Mouse (Mus musculus) G1E-ER4 (cell line): ENCODE results near the gene Tmem91. TPM values are rescaled to one million over a fixed set of nuclear protein-coding genes. Genes with fewer than 3 reads are reported as not detected.

Experiments used
- GATA1 ChIP-seq: IDR thresholded peaks from one replicate; pipeline ENCODE4 v1.8.0; 2012; ENCODE audit warnings: low read length, inconsistent platforms
- polyA plus RNA-seq: library from polyadenylated mRNA; stranded (reverse); fragments of >175 nt; gene quantifications from 2 replicates; pipeline ENCODE4 v1.2.3, GENCODE M21; 2012

The Tmem91 gene
- 2.8 and 3.6 TPM in 2 replicates for polyA plus RNA-seq

DNA sequence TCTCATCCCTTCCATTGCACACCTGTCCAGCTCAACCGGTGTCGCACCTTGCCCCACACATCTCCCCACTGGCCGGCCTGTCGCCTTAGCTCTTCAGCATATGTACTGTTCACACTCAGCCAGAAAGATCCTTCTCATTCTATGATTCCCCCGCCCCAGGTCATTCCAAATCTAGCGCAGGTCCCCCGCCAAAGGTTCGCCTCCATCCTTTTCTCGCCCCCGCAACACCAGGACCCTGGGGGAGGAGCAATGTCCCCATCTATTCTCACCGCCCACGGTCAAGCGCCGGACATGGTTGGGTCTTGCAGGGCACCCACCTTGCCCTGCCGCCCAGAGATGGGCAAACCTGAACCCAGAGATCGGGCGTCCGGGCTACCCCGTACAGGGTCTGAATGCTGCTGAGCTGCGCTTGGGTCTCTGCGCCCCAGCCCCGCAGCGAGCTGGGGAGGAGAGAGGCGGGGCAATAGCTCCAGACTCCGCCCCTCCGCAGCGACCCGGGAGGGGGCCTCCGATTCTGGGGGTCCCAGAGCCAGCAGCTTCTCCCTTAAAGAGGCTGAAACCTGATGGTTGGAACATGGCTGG is at the start of gene Tmem91:
Gene Tmem91, minus strand, starts transcription at position 448 of the 582 bp plus-strand sequence.
- no peak for TF ChIP-seq GATA1

DNA sequence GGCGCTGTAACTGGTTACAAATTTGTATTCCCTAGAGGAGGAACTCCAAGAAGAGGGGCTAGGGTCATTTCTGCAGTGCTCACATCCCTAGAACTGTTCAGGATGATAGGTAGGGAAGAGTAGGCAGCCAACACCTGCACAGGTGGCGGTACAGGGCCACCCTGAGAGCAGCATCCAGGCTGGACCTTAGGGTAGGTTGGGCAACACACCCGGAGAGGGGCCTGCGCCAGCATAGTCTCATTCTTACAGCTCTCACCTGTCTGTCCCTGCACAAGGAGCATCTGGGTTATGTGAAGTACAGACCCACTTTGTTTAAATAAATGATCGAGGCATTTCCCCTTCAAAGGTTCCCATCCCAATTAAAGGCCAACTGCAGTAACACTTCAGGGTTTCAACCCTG is 45.8 kb upstream of the Tmem91 start:
- no peak for TF ChIP-seq GATA1

DNA sequence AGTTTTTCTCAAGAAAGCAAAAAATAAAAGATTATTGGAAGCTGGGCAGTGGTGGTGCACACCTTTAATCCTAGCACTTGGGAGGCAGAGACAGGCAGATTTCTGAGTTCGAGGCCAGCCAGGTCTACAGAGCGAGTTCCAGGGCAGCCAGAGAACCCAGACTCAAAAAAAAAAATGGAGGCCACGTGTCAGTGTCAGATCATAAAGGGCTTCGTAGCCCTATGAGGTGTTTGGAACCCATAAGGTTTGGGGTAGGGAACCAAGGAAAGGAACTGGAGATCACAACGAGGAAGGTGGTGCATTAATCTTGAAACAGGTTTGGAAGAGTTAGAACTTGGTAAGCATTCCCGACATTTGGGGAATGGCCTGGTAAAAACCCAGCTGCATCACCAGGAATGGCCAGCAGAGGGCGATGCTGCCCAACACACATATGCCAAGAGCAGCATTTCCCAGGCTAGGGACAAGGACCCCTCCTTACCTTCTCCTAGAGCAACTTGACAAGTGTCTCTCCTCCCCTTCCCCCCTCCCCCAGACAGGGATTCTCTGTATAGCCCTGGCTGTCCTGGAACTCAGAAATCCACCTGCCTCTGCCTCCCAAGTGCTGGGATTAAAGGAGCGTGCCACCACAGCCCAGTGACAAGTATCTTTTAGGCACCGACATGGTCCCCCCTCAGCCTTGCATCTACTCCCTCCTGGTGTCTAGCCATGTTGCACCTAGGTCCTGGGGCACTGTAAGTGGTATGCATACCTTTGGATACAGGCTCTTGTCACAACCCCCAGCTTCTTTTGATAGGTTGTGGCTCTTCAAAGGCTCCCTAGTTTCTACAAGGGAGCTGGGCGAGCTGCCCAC is 45.0 kb upstream of the Tmem91 start:
- no peak for TF ChIP-seq GATA1

DNA sequence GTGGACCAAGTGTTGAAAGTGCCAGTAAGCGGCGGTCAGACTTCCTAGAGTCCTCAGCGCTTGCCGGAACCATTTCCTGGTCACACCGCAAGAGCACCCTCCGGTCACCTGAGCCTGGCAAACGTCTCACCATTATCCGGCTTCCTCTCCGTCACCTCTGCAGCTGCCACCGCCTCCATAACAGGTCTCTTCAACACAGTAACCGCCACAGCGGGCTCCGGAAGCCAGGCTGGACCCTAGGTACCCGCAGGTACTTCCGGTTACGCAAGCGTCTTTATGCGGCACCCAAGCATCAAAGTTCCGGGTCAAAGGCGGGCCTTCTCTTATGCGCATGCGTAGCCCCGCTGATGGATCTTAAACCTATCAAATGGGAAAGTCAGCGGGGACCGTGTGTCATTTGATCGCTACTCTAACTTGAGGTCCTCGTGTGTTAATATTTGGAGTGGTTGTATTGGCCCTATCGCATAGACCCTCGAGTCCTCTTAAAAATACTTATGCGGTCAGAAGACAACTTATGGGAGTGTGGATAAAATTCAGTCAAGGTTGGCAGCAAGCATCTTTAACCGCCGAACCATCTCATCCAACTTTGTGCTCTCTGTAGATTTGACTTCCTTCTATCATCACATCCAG is 43.9 kb upstream of the Tmem91 start, which contains the start of gene Ccdc97:
Gene Ccdc97, minus strand, starts transcription at position 301 of the 630 bp plus-strand sequence.
- TF ChIP-seq GATA1 = no peak

DNA sequence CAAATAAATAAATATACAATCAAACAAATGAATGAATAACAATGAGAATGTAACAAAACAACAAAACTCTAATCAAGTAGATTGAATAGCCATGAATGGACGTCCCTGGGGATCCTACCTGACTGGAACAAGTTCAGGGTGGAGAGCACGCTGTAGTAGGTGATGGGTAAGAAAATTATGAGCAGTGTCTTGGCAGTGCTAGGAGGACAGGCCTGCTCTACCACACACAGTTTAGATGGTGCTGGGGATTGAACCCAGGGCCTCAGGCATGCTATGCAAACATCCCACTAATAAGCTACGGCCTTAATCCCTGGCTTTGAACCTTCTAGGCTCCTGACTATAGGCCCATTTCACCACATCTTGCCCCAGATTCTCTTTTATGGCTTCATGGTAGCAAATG is 42.5 kb upstream of the Tmem91 start:
- no peak for TF ChIP-seq GATA1

DNA sequence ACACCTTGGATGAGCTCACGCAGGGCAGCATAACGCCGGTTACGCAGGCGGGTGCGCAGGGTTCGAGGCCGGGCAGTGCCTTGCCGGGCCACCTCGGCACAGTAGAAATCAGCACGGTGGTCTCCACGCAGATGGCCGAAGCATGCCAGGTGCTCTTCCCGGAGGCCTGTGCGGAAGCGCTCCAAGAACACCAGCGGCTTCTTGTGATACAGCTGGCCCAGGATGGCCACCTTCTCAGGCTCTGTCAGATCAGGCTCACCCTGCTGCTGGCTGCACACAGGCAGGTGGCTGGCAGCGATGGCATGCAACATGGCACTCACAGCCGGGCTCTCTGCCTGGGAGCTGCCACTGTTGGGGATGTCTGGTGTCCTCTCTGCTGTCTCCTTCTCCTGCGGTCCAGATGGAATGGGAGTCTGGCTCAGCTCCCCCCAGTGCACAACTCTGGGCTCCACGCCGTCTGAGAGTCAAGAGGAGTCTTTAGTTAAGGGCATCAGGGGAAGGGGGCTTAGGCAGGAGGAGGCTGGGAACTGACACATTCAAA is 40.8 kb upstream of the Tmem91 start:
- TF ChIP-seq GATA1 = no peak

DNA sequence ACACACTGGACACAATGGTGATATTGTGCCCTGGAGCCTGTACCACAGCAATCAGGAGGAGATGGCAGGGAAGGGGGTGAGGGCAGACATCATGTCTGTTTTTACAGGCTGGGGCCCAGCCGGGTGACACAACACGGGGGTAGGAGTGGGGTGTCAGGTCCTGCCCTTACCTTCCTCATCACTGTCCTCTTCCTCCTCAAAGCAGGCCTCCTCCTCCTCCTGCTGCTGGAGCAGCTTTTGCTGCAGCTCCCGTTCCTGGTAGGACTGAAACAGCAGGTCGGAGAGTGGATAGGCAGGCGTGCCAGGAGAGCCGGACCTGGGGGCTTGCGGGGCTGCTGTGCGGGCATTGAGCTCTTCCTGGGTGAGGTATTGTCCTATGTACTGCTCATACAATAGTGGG is 39.6 kb upstream of the Tmem91 start:
- no peak for TF ChIP-seq GATA1

DNA sequence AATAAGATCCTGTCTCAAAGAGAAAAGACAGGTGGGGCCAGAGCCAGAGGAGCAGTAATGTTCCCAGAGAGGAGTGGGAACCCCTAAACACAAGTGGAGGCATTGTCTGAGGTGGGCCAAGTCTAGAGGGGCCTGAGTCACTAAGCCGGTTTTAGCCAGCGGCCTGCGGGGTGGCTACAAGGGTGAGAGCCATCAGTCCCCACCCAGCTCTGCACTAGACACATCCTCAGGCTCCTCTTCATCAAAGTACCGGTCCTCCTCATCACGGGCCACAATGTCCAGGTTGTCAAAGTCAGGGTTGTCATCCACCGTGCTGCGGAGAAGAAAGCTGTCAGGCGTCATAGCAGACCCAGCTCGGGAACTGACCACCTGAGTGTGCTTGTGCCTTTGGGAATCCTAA is 37.8 kb upstream of the Tmem91 start:
- no peak for TF ChIP-seq GATA1

DNA sequence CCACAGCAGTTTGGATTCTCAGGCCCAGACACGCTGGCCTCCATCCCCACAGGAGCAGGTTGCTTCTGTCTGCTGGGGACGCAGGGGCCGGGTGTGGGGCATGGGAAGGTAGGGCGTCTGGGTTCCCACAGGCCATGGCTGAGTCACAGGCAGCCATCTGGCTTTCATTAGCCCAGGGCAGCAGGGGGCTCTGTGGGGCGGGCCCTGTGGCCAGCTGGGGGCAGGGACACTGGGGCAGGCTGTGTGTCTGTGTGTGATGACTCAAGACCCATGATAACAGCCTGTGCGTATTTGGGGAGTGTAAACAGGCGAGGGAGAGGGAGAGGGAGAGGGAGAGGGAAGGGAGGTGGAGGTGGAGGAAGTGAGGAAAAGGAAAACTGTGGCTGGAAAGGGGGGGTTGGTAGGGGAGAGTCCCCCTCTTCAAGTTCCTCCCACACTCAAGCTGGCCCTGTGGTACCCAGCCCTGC is 36.8 kb upstream of the Tmem91 start:
- no peak for TF ChIP-seq GATA1

DNA sequence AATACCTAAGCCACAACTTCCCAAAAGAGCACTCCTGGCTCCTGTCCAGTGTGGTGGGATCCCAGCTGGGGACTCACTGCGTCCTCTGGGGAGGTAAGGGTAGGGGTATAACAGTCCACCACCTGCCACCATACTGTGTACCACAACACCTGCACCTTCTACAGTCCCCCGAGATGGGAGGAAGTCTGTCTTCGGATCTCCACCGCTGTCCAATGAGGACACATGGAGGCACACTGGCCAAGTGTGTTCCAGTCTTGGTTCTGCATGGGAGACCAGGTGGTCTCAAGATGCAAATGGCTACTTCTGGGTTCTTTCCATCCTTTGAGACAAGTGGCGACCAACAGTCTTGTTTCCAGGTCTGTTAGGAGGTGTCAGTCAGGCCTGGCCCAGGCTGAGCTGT is 36.2 kb upstream of the Tmem91 start:
- no peak for TF ChIP-seq GATA1

DNA sequence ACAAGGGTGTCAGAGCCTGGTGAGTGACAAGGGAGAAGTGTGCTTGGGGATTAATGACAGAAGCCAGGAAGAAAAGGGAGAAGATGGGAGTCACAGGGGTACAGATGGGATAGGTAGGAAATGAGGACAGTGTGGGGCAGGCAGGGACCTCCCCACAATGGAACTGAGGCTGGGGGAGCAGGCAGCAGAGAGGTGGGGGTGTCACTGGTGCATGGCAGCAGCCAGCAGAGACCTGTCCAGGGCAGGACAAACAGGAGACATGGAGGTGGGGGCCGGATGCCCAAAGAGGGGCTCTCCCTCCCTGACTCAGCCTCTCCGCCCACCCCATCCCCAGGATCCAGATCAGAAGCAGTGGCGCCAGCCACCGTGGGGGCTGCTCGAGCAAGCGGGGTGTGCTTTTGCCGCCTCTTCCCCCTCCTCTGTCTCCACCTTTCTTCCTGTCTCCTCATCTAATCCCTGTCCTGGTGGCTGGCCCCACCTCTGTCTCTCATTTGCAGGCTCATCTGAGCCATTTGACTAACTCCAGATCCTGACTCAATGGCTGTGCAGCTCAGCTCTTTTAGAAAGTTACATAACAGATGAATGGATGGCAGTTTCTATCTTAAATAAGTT is 35.7 kb upstream of the Tmem91 start:
- TF ChIP-seq GATA1 = no peak

DNA sequence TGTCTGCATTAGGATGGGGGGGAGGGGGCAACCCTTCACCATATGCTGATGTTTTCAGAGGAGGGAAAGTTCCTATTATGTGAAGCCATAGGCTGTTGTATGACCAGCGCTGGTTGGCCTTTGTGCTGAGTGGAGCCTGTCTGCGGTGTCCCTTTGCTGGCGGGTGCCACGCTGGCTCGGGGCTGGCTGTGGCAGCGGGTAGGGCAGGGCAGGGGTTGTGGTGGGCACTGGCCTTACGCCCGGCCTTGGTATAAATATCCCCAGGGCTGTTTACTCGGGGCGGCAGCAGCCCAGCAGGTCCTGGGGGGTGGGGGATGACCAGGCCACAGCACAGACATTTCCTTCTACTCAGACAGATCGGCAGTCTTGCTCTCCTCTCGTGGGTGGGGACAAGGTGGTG is 35.0 kb upstream of the Tmem91 start:
- TF ChIP-seq GATA1 = no peak

DNA sequence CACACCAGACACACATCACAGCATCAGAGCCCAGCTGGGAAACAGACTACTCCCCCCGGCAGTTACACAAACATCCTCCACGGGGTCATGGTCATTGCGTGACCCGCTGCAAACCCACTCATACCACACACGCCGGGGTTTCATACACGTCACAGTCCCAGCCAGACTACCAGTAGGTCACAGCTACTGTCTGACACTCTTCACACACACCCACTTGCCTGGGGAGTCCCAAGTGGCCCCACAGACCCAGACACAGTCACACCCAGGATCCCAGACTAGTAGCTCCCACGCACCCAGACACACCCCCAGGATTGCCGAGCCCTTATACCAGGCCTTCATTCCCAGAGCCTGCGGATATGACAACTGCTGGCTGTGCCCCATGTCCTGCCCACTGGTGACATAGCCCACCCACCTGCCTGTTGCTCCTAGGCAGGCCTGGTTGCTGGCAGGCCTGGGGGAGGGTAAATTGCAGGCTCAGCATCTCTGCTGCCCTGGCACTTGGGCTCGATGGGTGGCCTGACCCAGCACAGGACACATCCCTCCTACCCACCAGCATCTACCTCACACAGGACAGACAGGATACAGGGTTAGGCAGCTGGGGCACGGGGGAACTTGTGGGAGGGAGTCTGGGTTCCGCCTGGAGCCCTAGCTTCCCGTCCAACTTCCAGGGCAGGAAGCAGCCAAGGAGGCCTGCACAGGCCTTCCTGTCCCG is 32.8 kb upstream of the Tmem91 start:
- TF ChIP-seq GATA1 = no peak

DNA sequence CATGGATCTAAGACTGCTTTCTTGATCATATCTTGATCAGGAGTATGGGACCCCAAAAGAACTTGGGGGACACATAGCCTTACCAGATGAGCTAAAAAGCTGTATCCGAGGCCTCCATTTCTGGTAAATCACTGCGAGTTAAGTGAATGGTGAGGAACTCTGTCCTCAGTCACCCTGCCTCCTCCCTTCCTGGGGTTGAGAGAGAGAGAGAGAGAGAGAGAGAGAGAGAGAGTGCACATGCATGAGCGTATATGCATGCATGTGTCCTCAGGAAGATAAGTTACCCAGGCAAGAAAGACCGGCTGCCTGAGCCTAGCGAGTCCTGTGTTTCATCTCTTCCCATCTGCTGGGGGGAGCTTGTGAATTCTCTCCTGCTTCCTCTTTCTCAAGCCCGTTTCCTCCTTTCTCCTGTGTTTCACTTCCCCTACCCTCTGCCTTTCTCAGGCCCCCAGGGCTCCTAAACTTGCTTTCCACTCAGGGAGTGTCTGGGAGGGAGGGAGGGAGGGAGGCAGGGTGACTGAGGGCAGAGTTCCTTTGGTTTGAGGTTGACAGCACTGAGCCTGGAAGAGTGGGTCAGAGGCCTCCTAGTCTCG is 31.7 kb upstream of the Tmem91 start:
- no peak for TF ChIP-seq GATA1

DNA sequence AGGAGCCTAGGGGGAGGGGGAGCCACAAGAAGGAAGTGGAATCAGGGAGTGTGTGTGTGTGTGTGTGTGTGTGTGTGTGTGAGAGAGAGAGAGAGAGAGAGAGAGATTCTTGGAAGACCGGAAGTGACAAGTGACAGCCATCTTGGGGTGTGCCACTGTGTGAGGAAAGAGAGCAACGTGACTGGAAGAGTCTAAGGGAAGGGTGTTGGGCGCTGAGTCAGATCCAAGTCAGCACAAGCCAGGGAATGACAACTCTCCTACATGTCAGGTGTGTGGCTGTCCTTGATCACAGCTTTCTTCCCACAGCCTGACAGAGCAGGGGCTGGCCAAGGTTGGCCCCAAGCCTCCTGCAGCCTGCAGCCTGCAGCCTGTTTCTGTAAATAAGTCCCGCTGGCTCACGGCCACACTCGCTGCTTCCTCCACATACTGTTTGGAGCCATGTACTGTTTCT is 30.9 kb upstream of the Tmem91 start:
- TF ChIP-seq GATA1 = no peak
